Mouse (Mus musculus) olfactory bulb, adult 2 months (tissue): Measurements from ENCODE around the gene Nxf1.

Source experiments
- CTCF ChIP-seq: fragments of 200-500 bp; IDR thresholded peaks from 2 replicates; pipeline ENCODE4 v1.5.1; 2012; ENCODE audit warnings: low read depth, mild to moderate bottlenecking, low read length, moderate library complexity; ENCODE audit not compliant: insufficient read depth
- POLR2A ChIP-seq: fragments of 200-500 bp; IDR thresholded peaks from 2 replicates; pipeline ENCODE4 v1.6.1; 2012; ENCODE audit warnings: mild to moderate bottlenecking, low read depth, low read length, moderate library complexity; ENCODE audit not compliant: insufficient read depth

GRCm38 (mm10) chr19:8738911-8739310, 18.0 kb upstream of the Nxf1 start:
- TF ChIP-seq CTCF (no peak), POLR2A (no peak)
